Mouse (Mus musculus): ENCODE data around the gene Dcun1d4. TPM values are rescaled to one million over a fixed set of nuclear protein-coding genes. Genes with fewer than 3 reads are reported as not detected.

Gene Dcun1d4
- total and polyA plus RNA-seq, 2 experiments from 2014 or later, result 5.2 to 10.4 TPM

DNA sequence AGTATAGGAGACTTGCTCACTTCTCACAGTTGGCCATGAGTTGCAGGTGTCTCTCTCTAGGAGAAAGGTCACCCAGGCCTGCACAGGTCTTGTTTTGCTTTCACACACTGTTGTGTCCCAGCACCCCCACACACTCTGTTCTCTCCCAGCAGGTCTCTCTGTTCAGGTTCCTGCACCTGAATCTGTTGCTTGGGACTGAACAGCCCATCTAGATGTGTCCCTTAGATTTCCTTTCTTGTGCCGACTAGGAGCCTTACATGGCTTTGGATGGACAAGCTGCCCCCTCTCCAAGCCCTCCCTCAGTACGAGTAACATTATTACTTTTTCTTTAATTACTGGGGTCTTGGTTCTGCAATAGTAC lies 59.7 kb downstream of the Dcun1d4 start:
- no peak overlapping the region for H3K27ac ChIP-seq (ENCODE audit: low read depth)
- no peak overlapping the region for H3K4me2 ChIP-seq (ENCODE audit: low read depth, low read length)
- H3K9ac ChIP-seq (replicated peaks; ENCODE audit: low read depth, low read length), result no peak overlapping the region
- H3K36me3 ChIP-seq (replicated peaks; ENCODE audit: control insufficient read depth, insufficient read depth, low read length), result peaks cover 18% of the 10 kb centered on the region
- 92% methylated on average over 2 of the region's 2 CpGs for WGBS
- TF ChIP-seq CTCF (IDR thresholded peaks at IDR 0.05; ENCODE audit: low read depth) (no peak), EP300 (IDR thresholded peaks at IDR 0.05; ENCODE audit: low read depth) (no peak)
- ATAC-seq (ENCODE audit: insufficient read depth, low read depth), result no peak
- H3K4me3 ChIP-seq (ENCODE audit: low read depth, low read length), result no peak overlapping the region
- H3K27me3 ChIP-seq (ENCODE audit: control insufficient read depth, insufficient read depth, low read length), result no peaks in the 10 kb centered on the region
- DNase-seq (ENCODE audit: low spot score), result no peak
- no peaks in the 10 kb centered on the region for H3K9me3 ChIP-seq (replicated peaks; ENCODE audit: control insufficient read depth, low read length)
- no peaks in the 10 kb centered on the region for H3K4me1 ChIP-seq (ENCODE audit: control insufficient read depth, insufficient read depth)

DNA sequence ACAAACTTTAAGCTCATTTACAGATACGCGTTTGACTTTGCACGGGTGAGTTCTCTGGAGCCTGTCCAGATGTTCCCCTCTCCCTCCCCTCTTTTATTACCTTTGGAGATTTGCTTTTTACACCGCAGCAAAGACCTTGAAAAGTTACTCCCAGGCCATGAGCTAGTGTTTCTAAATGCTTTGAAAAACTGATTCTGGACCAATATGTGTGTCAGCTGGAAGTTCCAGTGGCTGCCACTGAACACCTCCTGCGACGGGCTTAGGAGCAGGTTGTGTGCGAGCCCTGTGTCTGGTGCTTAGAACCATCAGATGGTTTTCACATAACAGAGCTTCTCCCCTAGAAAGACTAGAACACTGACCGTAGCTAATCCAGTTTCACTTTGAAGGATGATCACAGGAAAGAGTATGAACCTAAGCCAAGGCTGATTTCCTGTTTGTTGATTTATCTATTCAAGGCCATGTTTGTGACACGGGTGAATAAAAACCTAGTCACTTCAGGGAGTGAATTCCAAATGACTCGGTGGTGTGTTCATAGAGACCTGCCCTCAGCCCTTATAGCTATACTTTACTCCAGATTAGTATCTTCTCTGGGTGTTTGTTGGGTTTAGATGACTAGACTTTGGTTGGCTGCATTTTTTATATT lies 63.4 kb downstream of the Dcun1d4 start:
- Histone ChIP-seq H3K36me3 (replicated peaks; ENCODE audit: control insufficient read depth, insufficient read depth, low read length) (peaks cover 18% of the 10 kb centered on the region), H3K27ac (ENCODE audit: low read depth) (no peak overlapping the region), H3K27me3 (ENCODE audit: control insufficient read depth, insufficient read depth, low read length) (no peaks in the 10 kb centered on the region), H3K4me1 (ENCODE audit: control insufficient read depth, insufficient read depth) (no peaks in the 10 kb centered on the region), H3K4me3 (ENCODE audit: low read depth, low read length) (no peak overlapping the region), H3K4me2 (ENCODE audit: low read depth, low read length) (no peak overlapping the region), H3K9me3 (replicated peaks; ENCODE audit: control insufficient read depth, low read length) (no peaks in the 10 kb centered on the region), H3K9ac (replicated peaks; ENCODE audit: low read depth, low read length) (no peak overlapping the region)
- DNase-seq (ENCODE audit: low spot score), result no peak
- TF ChIP-seq CTCF (IDR thresholded peaks at IDR 0.05; ENCODE audit: low read depth) (no peak), EP300 (IDR thresholded peaks at IDR 0.05; ENCODE audit: low read depth) (no peak)
- no peak for ATAC-seq (ENCODE audit: insufficient read depth, low read depth)
- WGBS, result 83% methylated on average over 10 of the region's 10 CpGs

DNA sequence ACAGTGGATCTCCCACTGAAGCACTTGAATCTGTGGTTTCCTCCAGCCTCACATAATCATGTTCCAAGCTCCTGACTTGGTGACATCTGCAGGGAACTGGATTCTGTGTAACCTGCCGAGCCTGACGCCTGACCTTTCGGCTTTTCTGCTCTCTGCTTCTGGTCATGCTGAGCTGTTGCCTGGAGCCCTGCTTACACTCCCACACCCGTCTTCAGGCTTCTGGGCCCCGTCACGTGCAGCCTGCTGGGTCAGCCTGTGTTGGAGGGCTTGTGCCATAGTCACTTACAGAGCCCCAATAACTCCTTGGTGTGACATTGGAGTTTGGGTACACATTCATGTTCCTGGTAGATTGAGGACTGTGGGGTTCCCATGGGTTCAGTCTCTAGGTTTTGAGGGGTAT lies 64.8 kb downstream of the Dcun1d4 start:
- no peaks in the 10 kb centered on the region for H3K9me3 ChIP-seq (replicated peaks; ENCODE audit: control insufficient read depth, low read length)
- H3K27me3 ChIP-seq (ENCODE audit: control insufficient read depth, insufficient read depth, low read length), result no peaks in the 10 kb centered on the region
- H3K36me3 ChIP-seq (replicated peaks; ENCODE audit: control insufficient read depth, insufficient read depth, low read length), result peaks cover 18% of the 10 kb centered on the region
- ATAC-seq (ENCODE audit: insufficient read depth, low read depth), result no peak
- no peak for DNase-seq (ENCODE audit: low spot score)
- TF ChIP-seq EP300 (IDR thresholded peaks at IDR 0.05; ENCODE audit: low read depth) (no peak), CTCF (IDR thresholded peaks at IDR 0.05; ENCODE audit: low read depth) (no peak)
- H3K4me2 ChIP-seq (ENCODE audit: low read depth, low read length), result no peak overlapping the region
- 73% methylated on average over 6 of the region's 6 CpGs for WGBS
- no peak overlapping the region for H3K27ac ChIP-seq (ENCODE audit: low read depth)
- H3K4me3 ChIP-seq (ENCODE audit: low read depth, low read length), result no peak overlapping the region
- no peaks in the 10 kb centered on the region for H3K4me1 ChIP-seq (ENCODE audit: control insufficient read depth, insufficient read depth)
- H3K9ac ChIP-seq (replicated peaks; ENCODE audit: low read depth, low read length), result no peak overlapping the region

DNA sequence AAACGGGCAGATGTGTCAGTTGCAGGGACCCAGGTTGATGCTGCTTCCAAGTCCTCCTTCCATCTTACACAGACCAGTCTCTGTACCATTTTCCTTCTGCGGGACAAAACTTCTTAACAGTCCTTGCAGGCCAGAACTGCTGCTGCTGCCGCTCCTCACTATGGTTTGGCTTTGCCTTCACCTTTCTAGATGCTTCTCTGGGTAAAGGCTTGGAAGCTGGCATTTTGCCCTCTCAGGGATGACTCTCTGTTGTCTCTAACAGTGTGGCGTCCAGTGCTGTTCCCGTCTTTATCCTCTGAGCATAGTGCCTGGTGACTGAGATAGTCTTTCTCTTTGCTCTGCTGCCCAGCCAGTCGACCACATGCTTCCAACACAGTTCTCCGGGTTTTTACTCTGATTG lies 66.5 kb downstream of the Dcun1d4 start:
- Histone ChIP-seq H3K4me2 (ENCODE audit: low read depth, low read length) (no peak overlapping the region), H3K27me3 (ENCODE audit: control insufficient read depth, insufficient read depth, low read length) (no peaks in the 10 kb centered on the region), H3K4me1 (ENCODE audit: control insufficient read depth, insufficient read depth) (no peaks in the 10 kb centered on the region), H3K9ac (replicated peaks; ENCODE audit: low read depth, low read length) (no peak overlapping the region), H3K4me3 (ENCODE audit: low read depth, low read length) (no peak overlapping the region), H3K9me3 (replicated peaks; ENCODE audit: control insufficient read depth, low read length) (no peaks in the 10 kb centered on the region), H3K36me3 (replicated peaks; ENCODE audit: control insufficient read depth, insufficient read depth, low read length) (peaks cover 18% of the 10 kb centered on the region), H3K27ac (ENCODE audit: low read depth) (no peak overlapping the region)
- DNase-seq (ENCODE audit: low spot score) (no peak), ATAC-seq (ENCODE audit: insufficient read depth, low read depth) (no peak)
- WGBS, result 81% methylated on average over 7 of the region's 7 CpGs
- no peak for TF ChIP-seq CTCF (IDR thresholded peaks at IDR 0.05; ENCODE audit: low read depth)
- no peak for TF ChIP-seq EP300 (IDR thresholded peaks at IDR 0.05; ENCODE audit: low read depth)

DNA sequence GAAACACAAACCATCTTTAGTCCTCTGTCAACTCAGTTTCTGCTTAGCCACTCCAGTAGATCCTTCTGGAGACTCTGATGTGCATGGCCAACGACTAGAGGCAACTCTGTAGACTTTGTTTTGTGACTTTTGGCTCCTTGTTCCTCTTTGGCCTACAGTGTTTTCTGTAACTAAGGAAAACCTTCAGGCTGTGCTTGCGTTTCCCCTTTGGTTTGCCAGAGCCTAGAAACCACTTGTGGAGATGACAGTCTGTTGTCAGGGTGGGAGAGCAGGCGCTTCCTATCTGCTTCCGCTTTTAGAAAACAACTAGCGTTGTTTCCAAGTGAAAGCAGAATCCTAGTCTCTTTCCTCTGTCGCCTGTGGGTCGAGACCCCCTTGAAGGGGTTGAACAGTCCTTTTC lies 67.4 kb downstream of the Dcun1d4 start:
- 45% methylated on average over 7 of the region's 7 CpGs for WGBS
- no peak overlapping the region for H3K4me3 ChIP-seq (ENCODE audit: low read depth, low read length)
- no peak for TF ChIP-seq CTCF (IDR thresholded peaks at IDR 0.05; ENCODE audit: low read depth)
- no peak for TF ChIP-seq EP300 (IDR thresholded peaks at IDR 0.05; ENCODE audit: low read depth)
- H3K4me1 ChIP-seq (ENCODE audit: control insufficient read depth, insufficient read depth), result no peaks in the 10 kb centered on the region
- no peak overlapping the region for H3K4me2 ChIP-seq (ENCODE audit: low read depth, low read length)
- no peak overlapping the region for H3K27ac ChIP-seq (ENCODE audit: low read depth)
- no peak overlapping the region for H3K9ac ChIP-seq (replicated peaks; ENCODE audit: low read depth, low read length)
- peaks cover 24% of the 10 kb centered on the region for H3K36me3 ChIP-seq (replicated peaks; ENCODE audit: control insufficient read depth, insufficient read depth, low read length)
- H3K9me3 ChIP-seq (replicated peaks; ENCODE audit: control insufficient read depth, low read length), result no peaks in the 10 kb centered on the region
- no peaks in the 10 kb centered on the region for H3K27me3 ChIP-seq (ENCODE audit: control insufficient read depth, insufficient read depth, low read length)
- no peak for ATAC-seq (ENCODE audit: insufficient read depth, low read depth)
- peak; percentile 14 for DNase-seq (ENCODE audit: low spot score)

DNA sequence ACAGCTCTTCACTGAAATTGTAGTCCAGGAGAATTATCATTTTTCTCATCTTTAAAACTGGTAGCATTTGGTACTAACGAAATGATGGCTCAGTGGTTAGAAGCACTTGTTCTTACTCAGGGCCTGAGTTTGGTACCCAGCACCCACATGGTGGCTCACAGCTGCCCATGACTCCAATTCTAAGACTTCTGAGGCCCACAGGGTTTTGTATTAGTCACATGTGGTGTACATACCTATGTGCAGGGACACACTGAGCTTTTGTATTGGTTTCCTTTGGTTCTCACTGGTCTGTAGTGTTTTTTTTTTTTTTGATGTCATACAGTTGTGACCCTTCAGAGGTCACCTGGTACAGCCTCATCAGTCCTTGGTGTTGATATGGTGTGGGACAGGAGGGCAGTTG lies 68.0 kb downstream of the Dcun1d4 start:
- no peaks in the 10 kb centered on the region for H3K9me3 ChIP-seq (replicated peaks; ENCODE audit: control insufficient read depth, low read length)
- peaks cover 26% of the 10 kb centered on the region for H3K36me3 ChIP-seq (replicated peaks; ENCODE audit: control insufficient read depth, insufficient read depth, low read length)
- H3K4me1 ChIP-seq (ENCODE audit: control insufficient read depth, insufficient read depth), result no peaks in the 10 kb centered on the region
- no peak overlapping the region for H3K27ac ChIP-seq (ENCODE audit: low read depth)
- TF ChIP-seq EP300 (IDR thresholded peaks at IDR 0.05; ENCODE audit: low read depth), result no peak
- no peak for TF ChIP-seq CTCF (IDR thresholded peaks at IDR 0.05; ENCODE audit: low read depth)
- DNase-seq (ENCODE audit: low spot score), result no peak
- ATAC-seq (ENCODE audit: insufficient read depth, low read depth), result no peak
- 84% methylated on average over 1 of the region's 1 CpGs for WGBS
- H3K4me3 ChIP-seq (ENCODE audit: low read depth, low read length), result no peak overlapping the region
- H3K9ac ChIP-seq (replicated peaks; ENCODE audit: low read depth, low read length), result no peak overlapping the region
- no peaks in the 10 kb centered on the region for H3K27me3 ChIP-seq (ENCODE audit: control insufficient read depth, insufficient read depth, low read length)
- no peak overlapping the region for H3K4me2 ChIP-seq (ENCODE audit: low read depth, low read length)

All from heart, postnatal 0 days (tissue).